In genomic region chr14:100284119-100284860, GRCm38 (mm10) we compare ENCODE assay signal across 8 mouse cellular contexts. TPM values are rescaled to one million over a fixed set of nuclear protein-coding genes. Genes with fewer than 3 reads are reported as not detected.
DNase-seq lines count a peak whose midpoint lies in the region; ATAC-seq lines count a peak whose summit lies in the region.

Klf12 (minus strand) TSS chr14:100284679.

- peak within 1 kb of the TSS; percentile 75 for H3K4me2 ChIP-seq in forebrain, embryonic 12.5 days
- H3K4me2 ChIP-seq in heart, embryonic 16.5 days (ENCODE audit: low read depth, low read length): peak within 1 kb of the TSS; percentile 97
- peak within 1 kb of the TSS; percentile 66 for H3K4me2 ChIP-seq in liver, embryonic 13.5 days
- H3K4me2 ChIP-seq in stomach, embryonic 15.5 days: peak within 1 kb of the TSS; percentile 84

- ATAC-seq in forebrain, embryonic 12.5 days (ENCODE audit: low FRiP score): peak; percentile 89
- peak; percentile 80 for ATAC-seq in heart, embryonic 16.5 days (replicated peaks; ENCODE audit: extremely low read depth, insufficient read depth, low FRiP score)
- ATAC-seq in liver, embryonic 13.5 days (ENCODE audit: low read depth): peak; percentile 51
- peak; percentile 77 for ATAC-seq in stomach, embryonic 15.5 days (ENCODE audit: insufficient read depth, low FRiP score, low read depth)

- peaks cover 7% of the 10 kb centered on the region for H3K9me3 ChIP-seq in forebrain, embryonic 12.5 days
- H3K9me3 ChIP-seq in heart, embryonic 16.5 days (replicated peaks; ENCODE audit: control insufficient read depth, low read length): 0 out of 2 replicates have a peak, but pooled peaks cover 3% of the 10 kb centered on the region
- H3K9me3 ChIP-seq in liver, embryonic 13.5 days (replicated peaks): no peaks in the 10 kb centered on the region
- no peaks in the 10 kb centered on the region for H3K9me3 ChIP-seq in stomach, embryonic 15.5 days

- peak within 1 kb of the TSS; percentile 98 for H3K27ac ChIP-seq in forebrain, embryonic 12.5 days
- H3K27ac ChIP-seq in heart, embryonic 16.5 days (ENCODE audit: low read length): peak within 1 kb of the TSS; percentile 78
- peak within 1 kb of the TSS; percentile 77 for H3K27ac ChIP-seq in liver, embryonic 13.5 days
- H3K27ac ChIP-seq in stomach, embryonic 15.5 days: peak within 1 kb of the TSS; percentile 87

- no peaks in the 10 kb centered on the region for H3K27me3 ChIP-seq in forebrain, embryonic 12.5 days
- no peaks in the 10 kb centered on the region for H3K27me3 ChIP-seq in heart, embryonic 16.5 days (ENCODE audit: control insufficient read depth, insufficient read depth, low read length)
- peaks cover 49% of the 10 kb centered on the region for H3K27me3 ChIP-seq in liver, embryonic 13.5 days
- no peaks in the 10 kb centered on the region for H3K27me3 ChIP-seq in stomach, embryonic 15.5 days (replicated peaks)

- peaks cover 27% of the 10 kb centered on the region for H3K4me1 ChIP-seq in forebrain, embryonic 12.5 days
- H3K4me1 ChIP-seq in heart, embryonic 16.5 days (ENCODE audit: control insufficient read depth, insufficient read depth, low read length): peaks cover 13% of the 10 kb centered on the region; the same call in 1 of the 2 replicates
- H3K4me1 ChIP-seq in liver, embryonic 13.5 days (replicated peaks): 0 out of 2 replicates have a peak, but pooled peaks cover 3% of the 10 kb centered on the region
- peaks cover 12% of the 10 kb centered on the region; the same call in 1 of the 2 replicates for H3K4me1 ChIP-seq in stomach, embryonic 15.5 days

- WGBS in forebrain, embryonic 12.5 days: under 1% methylated on average over 25 of the region's 40 CpGs
- under 1% methylated on average over 36 of the region's 40 CpGs for WGBS in heart, embryonic 16.5 days
- WGBS in liver, embryonic 13.5 days (ENCODE audit: insufficient replicate concordance): under 1% methylated on average over 30 of the region's 40 CpGs
- WGBS in stomach, embryonic 15.5 days: under 1% methylated on average over 39 of the region's 40 CpGs

- 0 out of 2 replicates have a peak, but pooled peaks cover 2% of the 10 kb centered on the region for H3K36me3 ChIP-seq in forebrain, embryonic 12.5 days (replicated peaks)
- H3K36me3 ChIP-seq in heart, embryonic 16.5 days (ENCODE audit: control insufficient read depth, insufficient read depth): no peaks in the 10 kb centered on the region
- H3K36me3 ChIP-seq in liver, embryonic 13.5 days: no peaks in the 10 kb centered on the region
- no peaks in the 10 kb centered on the region for H3K36me3 ChIP-seq in stomach, embryonic 15.5 days

- DNase-seq in A20 (ENCODE audit: low read depth, low spot score): peak; percentile 74
- peak; percentile 93 for DNase-seq in brain, adult 2 months (ENCODE audit: low read depth, low spot score)
- peak; percentile 82 to 94 for DNase-seq in kidney, postnatal 25 days
- DNase-seq in liver, embryonic 13.5 days: peak; percentile 20
- DNase-seq in neural tube, embryonic 10.5 days (ENCODE audit: extremely low spot score, low spot score): peak; percentile 86

- H3K4me3 ChIP-seq in forebrain, embryonic 12.5 days (replicated peaks): peak within 1 kb of the TSS; percentile 55
- peak within 1 kb of the TSS; percentile 81 for H3K4me3 ChIP-seq in heart, embryonic 16.5 days (ENCODE audit: low read length)
- H3K4me3 ChIP-seq in liver, embryonic 13.5 days (replicated peaks): peak within 1 kb of the TSS; percentile 57
- H3K4me3 ChIP-seq in stomach, embryonic 15.5 days (replicated peaks): peak within 1 kb of the TSS; percentile 60

- H3K9ac ChIP-seq in forebrain, embryonic 12.5 days: peak within 1 kb of the TSS; percentile 75
- H3K9ac ChIP-seq in heart, embryonic 16.5 days (ENCODE audit: low read length): peak within 1 kb of the TSS; percentile 73
- peak within 1 kb of the TSS; percentile 53 for H3K9ac ChIP-seq in liver, embryonic 13.5 days
- peak within 1 kb of the TSS; percentile 54 for H3K9ac ChIP-seq in stomach, embryonic 15.5 days

RNA-seq across cellular contexts. Expression of gene Klf12, which starts in this region (rescaled TPM):
- 45.7 and 46.9 TPM in 2 replicates for polyA plus RNA-seq in forebrain, embryonic 12.5 days (2016; fragmentation: Nextera tagmentation; extraction: Ambion mirVana)
- 5.9 and 6.3 TPM in 2 replicates for polyA plus RNA-seq in heart, embryonic 16.5 days (2015; fragmentation: Nextera tagmentation; extraction: Ambion mirVana)
- 4.1 and 6.3 TPM in 2 replicates for polyA plus RNA-seq in liver, embryonic 13.5 days (2015; fragmentation: Nextera tagmentation; extraction: Ambion mirVana)
- 11.1 and 13.2 TPM in 2 replicates for polyA plus RNA-seq in stomach, embryonic 15.5 days (2015; fragmentation: Nextera tagmentation; extraction: Ambion mirVana)

Comparison
In these comparisons a context has a peak if more than half of its experiments do, and no peak if none do; other contexts are left out.
1. Peak in every context shown above with its lines: DNase-seq, ATAC-seq, H3K4me3 ChIP-seq and H3K27ac ChIP-seq.
2. DNase-seq: peak in every context shown above with its lines; median percentile 93 in brain, adult 2 months; 88 in kidney, postnatal 25 days; 86 in neural tube, embryonic 10.5 days; 74 in A20; 20 in liver, embryonic 13.5 days.